In the genomic region with DNA sequence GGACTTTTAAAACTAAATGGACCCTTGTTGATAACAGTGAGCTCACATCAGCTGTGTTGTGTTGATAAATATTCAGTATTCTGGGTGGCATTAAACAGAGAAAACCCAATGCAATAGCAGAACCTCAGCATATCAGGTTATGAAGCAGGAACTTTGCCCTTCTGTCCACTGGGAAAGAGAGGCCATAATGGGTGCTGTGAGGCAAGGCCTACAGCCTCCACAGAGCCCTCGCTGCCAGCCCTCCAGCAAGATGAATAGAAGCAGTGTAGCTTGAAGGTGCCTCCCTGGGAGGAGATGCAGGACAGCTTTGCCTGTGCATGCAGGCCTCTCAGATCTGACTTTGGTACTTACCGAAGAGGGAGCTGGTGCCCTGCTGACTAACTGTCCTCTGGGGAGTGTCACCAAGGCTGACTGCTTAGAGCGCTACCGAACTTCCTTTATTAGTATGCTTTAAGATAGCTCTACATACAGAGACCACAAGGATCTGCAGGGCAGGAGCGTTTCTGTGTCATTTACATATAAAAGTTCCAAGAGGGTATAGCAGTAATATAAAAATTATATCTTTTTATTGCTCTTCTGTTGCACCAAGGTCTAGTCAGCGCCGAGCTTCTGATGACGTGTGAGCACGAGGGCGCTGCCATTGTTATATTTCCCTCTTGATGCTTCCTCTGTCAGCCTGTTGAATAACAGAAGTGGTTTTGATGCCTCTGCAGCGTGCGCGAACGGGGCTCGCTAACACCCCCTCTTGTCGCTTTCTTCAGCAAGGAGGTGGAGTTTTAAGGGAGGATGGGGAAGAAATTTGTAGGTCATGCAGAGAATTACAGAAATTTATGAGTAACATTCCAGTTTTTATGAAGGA, we compare ENCODE assay signal across 8 mouse cellular contexts.
DNase-seq lines count a peak whose midpoint lies in the region; ATAC-seq and TF ChIP-seq lines count a peak whose summit lies in the region.

No protein-coding gene starts in this region.

- no peak overlapping the region; the same call in 1 of the 2 replicates for H3K9ac ChIP-seq in heart, embryonic 13.5 days
- H3K9ac ChIP-seq in forebrain, postnatal 0 days, result no peak overlapping the region; the same call in 1 of the 2 replicates

- intact Hi-C loops in heart, postnatal 10 days (cut with DNase I), result no loop called here

- no peak for ATAC-seq in heart, embryonic 13.5 days (ENCODE audit: extremely low read depth, insufficient number of reproducible peaks, low FRiP score, low TSS enrichment)
- peak; percentile 86 for ATAC-seq in CD4-positive, CD25-positive, alpha-beta regulatory T cell, adult 4 months
- ATAC-seq in forebrain, postnatal 0 days, result peak; percentile 74; the same call in 1 of the 2 replicates

- no peak for TF ChIP-seq CTCF in forebrain, postnatal 0 days (IDR thresholded peaks at IDR 0.05; ENCODE audit: low read depth)

- no peaks in the 10 kb centered on the region for H3K9me3 ChIP-seq in heart, embryonic 13.5 days
- no peaks in the 10 kb centered on the region for H3K9me3 ChIP-seq in forebrain, postnatal 0 days (ENCODE audit: low read length)

- H3K4me1 ChIP-seq in heart, embryonic 13.5 days, result peaks cover 50% of the 10 kb centered on the region
- H3K4me1 ChIP-seq in forebrain, postnatal 0 days (ENCODE audit: insufficient read depth), result peaks cover 24% of the 10 kb centered on the region; the same call in 1 of the 2 replicates

- H3K4me3 ChIP-seq in heart, embryonic 13.5 days, result no peak overlapping the region
- H3K4me3 ChIP-seq in forebrain, postnatal 0 days (ENCODE audit: low read depth, low read length), result no peak overlapping the region

- 0 out of 2 replicates have a peak, but pooled peaks cover 7% of the 10 kb centered on the region for H3K36me3 ChIP-seq in heart, embryonic 13.5 days
- peaks cover 3% of the 10 kb centered on the region; the same call in 1 of the 2 replicates for H3K36me3 ChIP-seq in forebrain, postnatal 0 days (ENCODE audit: insufficient read depth)

- WGBS in heart, embryonic 13.5 days, result 45% methylated on average over 16 of the region's 16 CpGs
- 34% methylated on average over 16 of the region's 16 CpGs for WGBS in forebrain, postnatal 0 days

- H3K27ac ChIP-seq in heart, embryonic 13.5 days (replicated peaks), result peak overlapping the region; percentile 53
- no peak overlapping the region for H3K27ac ChIP-seq in forebrain, postnatal 0 days (ENCODE audit: low read depth, low read length)

- H3K27me3 ChIP-seq in heart, embryonic 13.5 days (replicated peaks), result no peaks in the 10 kb centered on the region
- no peaks in the 10 kb centered on the region for H3K27me3 ChIP-seq in forebrain, postnatal 0 days (ENCODE audit: insufficient read depth, low read length)

- no peak for DNase-seq in heart, postnatal 10 days
- peak; percentile 40 for DNase-seq in forebrain, postnatal 0 days
- peak; percentile 74 for DNase-seq in naive thymus-derived CD4-positive, alpha-beta T cell, adult 2 months (ENCODE audit: low read depth)
- DNase-seq in layer of hippocampus, adult 9-11 months, result no peak
- DNase-seq in urinary bladder, postnatal 25 days (ENCODE audit: low spot score), result no peak
- no peak for DNase-seq in right cerebral cortex, postnatal 14 days

- peak overlapping the region; percentile 20; the same call in 1 of the 2 replicates for H3K4me2 ChIP-seq in heart, embryonic 13.5 days
- H3K4me2 ChIP-seq in forebrain, postnatal 0 days (ENCODE audit: low read depth), result no peak overlapping the region

Comparison
In these comparisons a context has a peak if more than half of its experiments do, and no peak if none do; other contexts are left out.
1. DNase-seq: peak in forebrain, postnatal 0 days (single experiment) and naive thymus-derived CD4-positive, alpha-beta T cell, adult 2 months (single experiment); none in heart, postnatal 10 days (0 of 2), layer of hippocampus, adult 9-11 months (single experiment), urinary bladder, postnatal 25 days (single experiment) and right cerebral cortex, postnatal 14 days (single experiment).